Mouse (Mus musculus): ENCODE results near the gene Itga8. TPM values are rescaled to one million over a fixed set of nuclear protein-coding genes. Genes with fewer than 3 reads are reported as not detected.

The Itga8 gene
- polyA plus RNA-seq, 2 experiments: 11.3 to 14.6 TPM

- TF ChIP-seq POLR2A (IDR thresholded peaks at IDR 0.05; ENCODE audit: borderline replicate concordance, extremely low read depth, insufficient read depth, insufficient read length): no peak
- Histone ChIP-seq H3K4me3 (replicated peaks; ENCODE audit: low read length) (no peak overlapping the region), H3K36me3 (ENCODE audit: control insufficient read depth, insufficient read depth, low read length) (peaks cover 3% of the 10 kb centered on the region; the same call in 1 of the 2 replicates), H3K9me3 (ENCODE audit: control insufficient read depth, low read length) (no peaks in the 10 kb centered on the region), H3K4me1 (ENCODE audit: control insufficient read depth, insufficient read depth, low read length) (no peaks in the 10 kb centered on the region), H3K27ac (replicated peaks; ENCODE audit: low read depth, low read length) (no peak overlapping the region), H3K4me2 (replicated peaks; ENCODE audit: low read depth, low read length, severe bottlenecking) (no peak overlapping the region), H3K27me3 (ENCODE audit: control insufficient read depth, insufficient read depth, low read length) (no peaks in the 10 kb centered on the region), H3K9ac (ENCODE audit: low read depth, low read length, severe bottlenecking) (no peak overlapping the region)
- no peak for ATAC-seq (ENCODE audit: low FRiP score, low read depth)
- 33% methylated on average over 8 of the region's 8 CpGs for WGBS
- DNase-seq (ENCODE audit: low spot score): no peak
Measured at GRCm38 (mm10) chr2:12182402-12182948, 119.2 kb downstream of the Itga8 start.

GRCm38 (mm10) chr2:12180635-12181034 lies 121.1 kb downstream of the Itga8 start:
- H3K9me3 ChIP-seq (ENCODE audit: control insufficient read depth, low read length): no peaks in the 10 kb centered on the region
- no peak overlapping the region for H3K27ac ChIP-seq (replicated peaks; ENCODE audit: low read depth, low read length)
- DNase-seq (ENCODE audit: low spot score) (no peak), ATAC-seq (ENCODE audit: low FRiP score, low read depth) (no peak)
- 57% methylated on average over 2 of the region's 2 CpGs for WGBS
- H3K4me3 ChIP-seq (replicated peaks; ENCODE audit: low read length): no peak overlapping the region
- H3K4me1 ChIP-seq (ENCODE audit: control insufficient read depth, insufficient read depth, low read length): no peaks in the 10 kb centered on the region
- TF ChIP-seq POLR2A (IDR thresholded peaks at IDR 0.05; ENCODE audit: borderline replicate concordance, extremely low read depth, insufficient read depth, insufficient read length): no peak
- H3K9ac ChIP-seq (ENCODE audit: low read depth, low read length, severe bottlenecking): no peak overlapping the region
- H3K36me3 ChIP-seq (ENCODE audit: control insufficient read depth, insufficient read depth, low read length): peaks cover 3% of the 10 kb centered on the region; the same call in 1 of the 2 replicates
- no peaks in the 10 kb centered on the region for H3K27me3 ChIP-seq (ENCODE audit: control insufficient read depth, insufficient read depth, low read length)
- H3K4me2 ChIP-seq (replicated peaks; ENCODE audit: low read depth, low read length, severe bottlenecking): no peak overlapping the region

GRCm38 (mm10) chr2:12174722-12175427 lies 126.8 kb downstream of the Itga8 start:
- 68% methylated on average over 7 of the region's 7 CpGs for WGBS
- no peak overlapping the region for H3K9ac ChIP-seq (ENCODE audit: low read depth, low read length, severe bottlenecking)
- no peak overlapping the region for H3K4me2 ChIP-seq (replicated peaks; ENCODE audit: low read depth, low read length, severe bottlenecking)
- no peaks in the 10 kb centered on the region for H3K9me3 ChIP-seq (ENCODE audit: control insufficient read depth, low read length)
- H3K4me3 ChIP-seq (replicated peaks; ENCODE audit: low read length): no peak overlapping the region
- ATAC-seq (ENCODE audit: low FRiP score, low read depth) (no peak), DNase-seq (ENCODE audit: low spot score) (no peak)
- no peak overlapping the region for H3K27ac ChIP-seq (replicated peaks; ENCODE audit: low read depth, low read length)
- no peak for TF ChIP-seq POLR2A (IDR thresholded peaks at IDR 0.05; ENCODE audit: borderline replicate concordance, extremely low read depth, insufficient read depth, insufficient read length)
- no peaks in the 10 kb centered on the region for H3K4me1 ChIP-seq (ENCODE audit: control insufficient read depth, insufficient read depth, low read length)
- H3K36me3 ChIP-seq (ENCODE audit: control insufficient read depth, insufficient read depth, low read length): no peaks in the 10 kb centered on the region; the same call in 1 of the 2 replicates
- H3K27me3 ChIP-seq (ENCODE audit: control insufficient read depth, insufficient read depth, low read length): no peaks in the 10 kb centered on the region

GRCm38 (mm10) chr2:12170221-12170620 lies 131.5 kb downstream of the Itga8 start:
- DNase-seq (ENCODE audit: low spot score) (no peak), ATAC-seq (ENCODE audit: low FRiP score, low read depth) (no peak)
- Histone ChIP-seq H3K4me2 (replicated peaks; ENCODE audit: low read depth, low read length, severe bottlenecking) (no peak overlapping the region), H3K9me3 (ENCODE audit: control insufficient read depth, low read length) (no peaks in the 10 kb centered on the region), H3K4me3 (replicated peaks; ENCODE audit: low read length) (no peak overlapping the region), H3K4me1 (ENCODE audit: control insufficient read depth, insufficient read depth, low read length) (no peaks in the 10 kb centered on the region), H3K27ac (replicated peaks; ENCODE audit: low read depth, low read length) (no peak overlapping the region), H3K36me3 (ENCODE audit: control insufficient read depth, insufficient read depth, low read length) (no peaks in the 10 kb centered on the region), H3K27me3 (ENCODE audit: control insufficient read depth, insufficient read depth, low read length) (no peaks in the 10 kb centered on the region), H3K9ac (ENCODE audit: low read depth, low read length, severe bottlenecking) (no peak overlapping the region)
- no peak for TF ChIP-seq POLR2A (IDR thresholded peaks at IDR 0.05; ENCODE audit: borderline replicate concordance, extremely low read depth, insufficient read depth, insufficient read length)

GRCm38 (mm10) chr2:12160486-12160885 lies 141.2 kb downstream of the Itga8 start:
- peak; percentile 42 for DNase-seq (ENCODE audit: low spot score)
- no peak for TF ChIP-seq POLR2A (IDR thresholded peaks at IDR 0.05; ENCODE audit: borderline replicate concordance, extremely low read depth, insufficient read depth, insufficient read length)
- 76% methylated on average over 3 of the region's 3 CpGs for WGBS
- Histone ChIP-seq H3K4me2 (replicated peaks; ENCODE audit: low read depth, low read length, severe bottlenecking) (no peak overlapping the region), H3K9ac (ENCODE audit: low read depth, low read length, severe bottlenecking) (no peak overlapping the region), H3K4me3 (replicated peaks; ENCODE audit: low read length) (no peak overlapping the region), H3K27ac (replicated peaks; ENCODE audit: low read depth, low read length) (no peak overlapping the region), H3K27me3 (ENCODE audit: control insufficient read depth, insufficient read depth, low read length) (no peaks in the 10 kb centered on the region), H3K9me3 (ENCODE audit: control insufficient read depth, low read length) (no peaks in the 10 kb centered on the region), H3K4me1 (ENCODE audit: control insufficient read depth, insufficient read depth, low read length) (no peaks in the 10 kb centered on the region), H3K36me3 (ENCODE audit: control insufficient read depth, insufficient read depth, low read length) (no peaks in the 10 kb centered on the region)
- 0 out of 2 replicates have a peak, but pooled peaks have one; percentile 41 for ATAC-seq (ENCODE audit: low FRiP score, low read depth)
